Mouse (Mus musculus): ENCODE measurements at regions not wholly inside any gene's neighbourhood (a gene's known extent, or its start where the extent isn't known, plus 50 kb on each side); places are given as distances from the start of the nearest gene placed in this dataset.

- no peak for ATAC-seq (replicated peaks; ENCODE audit: insufficient number of reproducible peaks, low FRiP score, low TSS enrichment, low read depth)
- H3K27me3 ChIP-seq (ENCODE audit: control insufficient read depth, insufficient read depth, low read length), result peaks cover 48% of the 10 kb centered on the region
- WGBS, result under 1% methylated on average over 25 of the region's 25 CpGs
- DNase-seq (ENCODE audit: low spot score), result peak; percentile 40
- no peaks in the 10 kb centered on the region for H3K36me3 ChIP-seq (replicated peaks; ENCODE audit: control insufficient read depth, insufficient read depth, low read depth, low read length)
- no peak overlapping the region for H3K27ac ChIP-seq (replicated peaks; ENCODE audit: low read depth, low read length)
- peak overlapping the region; percentile 65 for H3K4me3 ChIP-seq (ENCODE audit: low read depth, low read length)
- H3K4me2 ChIP-seq (ENCODE audit: low read depth, low read length), result peak overlapping the region; percentile 100
- peak overlapping the region; percentile 8 for H3K9ac ChIP-seq (replicated peaks; ENCODE audit: low read length)
- H3K9me3 ChIP-seq (replicated peaks; ENCODE audit: control insufficient read depth, low read length), result no peaks in the 10 kb centered on the region
- peaks cover 15% of the 10 kb centered on the region for H3K4me1 ChIP-seq (ENCODE audit: control insufficient read depth, insufficient read depth, low read length)
These were observed 180.8 kb upstream of the Mkln1 start for GRCm38 (mm10) chr6:31217641-31218138.

GRCm38 (mm10) chr6:31218139-31218750 lies 180.3 kb upstream of the Mkln1 start:
- Histone ChIP-seq H3K36me3 (replicated peaks; ENCODE audit: control insufficient read depth, insufficient read depth, low read depth, low read length) (no peaks in the 10 kb centered on the region), H3K4me2 (ENCODE audit: low read depth, low read length) (peak overlapping the region; percentile 100), H3K27ac (replicated peaks; ENCODE audit: low read depth, low read length) (no peak overlapping the region), H3K9me3 (replicated peaks; ENCODE audit: control insufficient read depth, low read length) (no peaks in the 10 kb centered on the region), H3K27me3 (ENCODE audit: control insufficient read depth, insufficient read depth, low read length) (peaks cover 48% of the 10 kb centered on the region), H3K4me1 (ENCODE audit: control insufficient read depth, insufficient read depth, low read length) (peaks cover 15% of the 10 kb centered on the region), H3K4me3 (ENCODE audit: low read depth, low read length) (peak overlapping the region; percentile 65), H3K9ac (replicated peaks; ENCODE audit: low read length) (peak overlapping the region; percentile 8; the same call in 1 of the 2 replicates)
- DNase-seq (ENCODE audit: low spot score) (peak; percentile 69), ATAC-seq (replicated peaks; ENCODE audit: insufficient number of reproducible peaks, low FRiP score, low TSS enrichment, low read depth) (no peak)
- WGBS, result under 1% methylated on average over 40 of the region's 40 CpGs

GRCm38 (mm10) chr6:31218880-31219279 lies 179.7 kb upstream of the Mkln1 start:
- no peaks in the 10 kb centered on the region for H3K36me3 ChIP-seq (replicated peaks; ENCODE audit: control insufficient read depth, insufficient read depth, low read depth, low read length)
- DNase-seq (ENCODE audit: low spot score), result peak; percentile 19
- H3K4me1 ChIP-seq (ENCODE audit: control insufficient read depth, insufficient read depth, low read length), result peaks cover 15% of the 10 kb centered on the region
- 25% methylated on average over 8 of the region's 8 CpGs for WGBS
- peak overlapping the region; percentile 100 for H3K4me2 ChIP-seq (ENCODE audit: low read depth, low read length)
- peak overlapping the region; percentile 65; the same call in 1 of the 2 replicates for H3K4me3 ChIP-seq (ENCODE audit: low read depth, low read length)
- H3K9ac ChIP-seq (replicated peaks; ENCODE audit: low read length), result no peak overlapping the region
- H3K27ac ChIP-seq (replicated peaks; ENCODE audit: low read depth, low read length), result no peak overlapping the region
- H3K9me3 ChIP-seq (replicated peaks; ENCODE audit: control insufficient read depth, low read length), result no peaks in the 10 kb centered on the region
- ATAC-seq (replicated peaks; ENCODE audit: insufficient number of reproducible peaks, low FRiP score, low TSS enrichment, low read depth), result no peak
- H3K27me3 ChIP-seq (ENCODE audit: control insufficient read depth, insufficient read depth, low read length), result peaks cover 48% of the 10 kb centered on the region

- Histone ChIP-seq H3K27ac (replicated peaks; ENCODE audit: low read depth, low read length) (no peak overlapping the region), H3K9ac (replicated peaks; ENCODE audit: low read length) (no peak overlapping the region)
- no peak for DNase-seq (ENCODE audit: low spot score)
These were observed 178.8 kb upstream of the Mkln1 start for GRCm38 (mm10) chr6:31219736-31220135.

GRCm38 (mm10) chr6:31220184-31220931 lies 178.2 kb upstream of the Mkln1 start:
- WGBS, result under 1% methylated on average over 30 of the region's 30 CpGs
- no peaks in the 10 kb centered on the region for H3K9me3 ChIP-seq (replicated peaks; ENCODE audit: control insufficient read depth, low read length)
- peaks cover 48% of the 10 kb centered on the region for H3K27me3 ChIP-seq (ENCODE audit: control insufficient read depth, insufficient read depth, low read length)
- DNase-seq (ENCODE audit: low spot score), result peak; percentile 70
- 0 out of 2 replicates have a peak overlapping the region, but pooled peaks have one; percentile 15 for H3K9ac ChIP-seq (replicated peaks; ENCODE audit: low read length)
- H3K4me2 ChIP-seq (ENCODE audit: low read depth, low read length), result peak overlapping the region; percentile 48
- H3K4me3 ChIP-seq (ENCODE audit: low read depth, low read length), result peak overlapping the region; percentile 29
- H3K36me3 ChIP-seq (replicated peaks; ENCODE audit: control insufficient read depth, insufficient read depth, low read depth, low read length), result no peaks in the 10 kb centered on the region
- H3K4me1 ChIP-seq (ENCODE audit: control insufficient read depth, insufficient read depth, low read length), result peaks cover 15% of the 10 kb centered on the region
- peak; percentile 35; the same call in 1 of the 2 replicates for ATAC-seq (replicated peaks; ENCODE audit: insufficient number of reproducible peaks, low FRiP score, low TSS enrichment, low read depth)
- no peak overlapping the region for H3K27ac ChIP-seq (replicated peaks; ENCODE audit: low read depth, low read length)

More at GRCm38 (mm10) chr6:31219736-31220135, 178.8 kb upstream of the Mkln1 start:
- H3K4me1 ChIP-seq (ENCODE audit: control insufficient read depth, insufficient read depth, low read length), result peaks cover 15% of the 10 kb centered on the region
- no peaks in the 10 kb centered on the region for H3K36me3 ChIP-seq (replicated peaks; ENCODE audit: control insufficient read depth, insufficient read depth, low read depth, low read length)
- no peak for ATAC-seq (replicated peaks; ENCODE audit: insufficient number of reproducible peaks, low FRiP score, low TSS enrichment, low read depth)
- peak overlapping the region; percentile 29 for H3K4me3 ChIP-seq (ENCODE audit: low read depth, low read length)
- peak overlapping the region; percentile 48 for H3K4me2 ChIP-seq (ENCODE audit: low read depth, low read length)
- H3K9me3 ChIP-seq (replicated peaks; ENCODE audit: control insufficient read depth, low read length), result no peaks in the 10 kb centered on the region
- H3K27me3 ChIP-seq (ENCODE audit: control insufficient read depth, insufficient read depth, low read length), result peaks cover 48% of the 10 kb centered on the region
- 10% methylated on average over 3 of the region's 3 CpGs for WGBS

- no peak for ATAC-seq (replicated peaks; ENCODE audit: insufficient number of reproducible peaks, low FRiP score, low TSS enrichment, low read depth)
- Histone ChIP-seq H3K4me2 (ENCODE audit: low read depth, low read length) (no peak overlapping the region), H3K9me3 (replicated peaks; ENCODE audit: control insufficient read depth, low read length) (no peaks in the 10 kb centered on the region), H3K4me3 (ENCODE audit: low read depth, low read length) (no peak overlapping the region), H3K36me3 (replicated peaks; ENCODE audit: control insufficient read depth, insufficient read depth, low read depth, low read length) (no peaks in the 10 kb centered on the region), H3K4me1 (ENCODE audit: control insufficient read depth, insufficient read depth, low read length) (peaks cover 12% of the 10 kb centered on the region), H3K27ac (replicated peaks; ENCODE audit: low read depth, low read length) (no peak overlapping the region), H3K9ac (replicated peaks; ENCODE audit: low read length) (no peak overlapping the region), H3K27me3 (ENCODE audit: control insufficient read depth, insufficient read depth, low read length) (peaks cover 40% of the 10 kb centered on the region)
- WGBS, result 24% methylated on average over 10 of the region's 10 CpGs
- no peak for DNase-seq (ENCODE audit: low spot score)
These were observed 177.0 kb upstream of the Mkln1 start for GRCm38 (mm10) chr6:31221490-31221889.

- ATAC-seq (replicated peaks; ENCODE audit: insufficient number of reproducible peaks, low FRiP score, low TSS enrichment, low read depth), result no peak
- WGBS, result 82% methylated on average over 6 of the region's 6 CpGs
- peaks cover 34% of the 10 kb centered on the region for H3K27me3 ChIP-seq (ENCODE audit: control insufficient read depth, insufficient read depth, low read length)
These were observed 176.4 kb upstream of the Mkln1 start for GRCm38 (mm10) chr6:31222024-31222579.

More at GRCm38 (mm10) chr6:31222024-31222579, 176.4 kb upstream of the Mkln1 start:
- Histone ChIP-seq H3K4me2 (ENCODE audit: low read depth, low read length) (no peak overlapping the region), H3K27ac (replicated peaks; ENCODE audit: low read depth, low read length) (no peak overlapping the region), H3K4me1 (ENCODE audit: control insufficient read depth, insufficient read depth, low read length) (peaks cover 10% of the 10 kb centered on the region), H3K36me3 (replicated peaks; ENCODE audit: control insufficient read depth, insufficient read depth, low read depth, low read length) (no peaks in the 10 kb centered on the region), H3K9me3 (replicated peaks; ENCODE audit: control insufficient read depth, low read length) (no peaks in the 10 kb centered on the region), H3K9ac (replicated peaks; ENCODE audit: low read length) (no peak overlapping the region), H3K4me3 (ENCODE audit: low read depth, low read length) (no peak overlapping the region)
- no peak for DNase-seq (ENCODE audit: low spot score)
